Mouse (Mus musculus) bone marrow, adult 2 months (tissue): ENCODE measurements around the gene Gm13289.
"Not testable (repeated sequence)": the region's sequence is repeated elsewhere in the genome, so short reads cannot be mapped to it uniquely, and the experiment has no call there.

Experiments
- CTCF ChIP-seq: fragments of 200-500 bp; IDR thresholded peaks from 2 replicates; pipeline ENCODE4 v1.5.1; 2011; ENCODE audit warnings: low read length, control low read depth; ENCODE audit not compliant: control insufficient read depth, insufficient read depth
- POLR2A ChIP-seq: fragments of 200-500 bp; IDR thresholded peaks from 2 replicates; pipeline ENCODE4 v1.6.1; 2011; ENCODE audit warnings: low read depth, mild to moderate bottlenecking, control low read depth, low read length, borderline replicate concordance; ENCODE audit not compliant: control insufficient read depth

DNA sequence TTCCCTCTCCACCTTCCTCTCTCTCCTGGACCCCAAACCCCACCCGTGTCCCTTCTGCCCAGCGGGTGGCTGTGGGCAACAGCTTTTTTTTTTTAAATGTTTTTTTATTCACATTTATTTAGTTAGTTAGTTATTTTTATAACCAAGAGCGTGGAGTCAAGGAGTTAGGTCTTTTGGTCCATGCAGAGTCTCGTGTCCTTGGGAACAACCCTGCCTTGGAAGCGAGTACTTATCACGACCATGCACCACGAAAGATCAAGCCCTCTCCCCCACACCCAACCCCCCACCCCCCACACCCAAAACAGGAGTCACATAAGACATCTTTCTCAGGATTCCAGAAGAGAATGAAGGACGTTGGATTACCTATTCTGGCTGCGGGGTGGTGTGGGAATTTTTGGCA is 14.4 kb upstream of the Gm13289 start:
- TF ChIP-seq CTCF, POLR2A: not testable (repeated sequence)
